Mouse (Mus musculus) layer of hippocampus, adult 2 months (tissue): ENCODE data around the gene Bcan. TPM values are rescaled to one million over a fixed set of nuclear protein-coding genes. Genes with fewer than 3 reads are reported as not detected.

Experiments used
- DNase-seq, 2 experiments: peaks; one replicate each; pipeline ENCODE4 v3.0.0; 2022; ENCODE audit warnings: low spot score in 2 of 2
- H3K27ac ChIP-seq: fragments of 200-600 bp; 2 replicates; pipeline ENCODE4 v1.8.1; 2022
- H3K4me3 ChIP-seq: fragments of 200-600 bp; 2 replicates; pipeline ENCODE4 v1.8.1; 2022; ENCODE audit warnings: mild to moderate bottlenecking
- CTCF ChIP-seq: fragments of 200-600 bp; conservative IDR thresholded peaks from 2 replicates; pipeline ENCODE4 v1.8.1; 2022; ENCODE audit warnings: antibody characterized with exemption, mild to moderate bottlenecking, moderate library complexity
- total RNA-seq, 2 experiments: library from RNA; stranded (reverse); gene quantifications; 2 replicates each; pipeline ENCODE4 v1.2.3; 2021

Gene Bcan
- total RNA-seq, 2 experiments from 2014 or later, result 309 to 328 TPM

DNA sequence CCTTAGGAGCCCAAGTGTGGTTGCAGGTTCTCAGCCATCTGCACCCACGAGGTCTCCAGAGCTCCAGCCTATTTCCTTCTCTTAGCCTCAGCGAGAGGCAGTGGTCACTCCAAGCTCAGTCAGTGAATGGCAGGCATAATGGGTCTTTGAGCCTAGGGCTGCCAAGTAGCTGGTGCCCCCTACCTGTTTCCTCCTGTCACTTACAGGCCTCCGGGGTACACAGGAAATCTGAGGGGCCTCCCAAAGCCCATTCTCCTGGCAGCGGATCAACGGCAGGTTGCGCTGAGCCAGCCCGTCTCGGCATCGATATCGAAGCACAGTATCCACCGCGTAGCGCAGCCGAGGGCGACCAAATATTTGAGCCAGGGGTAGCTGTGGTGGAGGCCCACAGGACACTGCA is 12.0 kb downstream of the Bcan start:
- no peak for TF ChIP-seq CTCF
- peak overlapping the region; percentile 32; the same call in 1 of the 2 replicates for H3K4me3 ChIP-seq
- H3K27ac ChIP-seq, result peak overlapping the region; percentile 15; the same call in 1 of the 2 replicates
- DNase-seq, result no peak

DNA sequence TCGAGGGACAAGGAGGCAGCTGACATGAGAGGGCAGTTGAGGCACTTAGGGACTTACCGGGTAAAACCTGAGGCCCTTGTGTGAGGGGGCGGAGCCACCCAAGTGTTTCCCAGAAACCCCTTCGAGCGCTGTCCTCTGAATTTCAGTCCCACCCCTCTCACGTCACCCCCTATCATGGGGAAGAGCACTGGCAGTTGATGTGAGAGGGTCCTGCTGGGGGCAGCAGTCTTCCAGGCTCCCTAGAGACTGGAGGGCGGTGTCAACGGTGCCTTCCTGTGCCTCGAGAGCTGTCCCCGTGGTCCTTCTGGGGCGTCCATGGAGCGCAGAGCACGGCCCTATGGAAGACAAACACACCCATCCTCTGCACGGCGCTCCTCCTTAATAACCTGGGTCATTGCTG is 12.4 kb downstream of the Bcan start:
- Histone ChIP-seq H3K4me3 (peak overlapping the region; percentile 32; the same call in 1 of the 2 replicates), H3K27ac (peak overlapping the region; percentile 15; the same call in 1 of the 2 replicates)
- no peak for DNase-seq
- no peak for TF ChIP-seq CTCF

DNA sequence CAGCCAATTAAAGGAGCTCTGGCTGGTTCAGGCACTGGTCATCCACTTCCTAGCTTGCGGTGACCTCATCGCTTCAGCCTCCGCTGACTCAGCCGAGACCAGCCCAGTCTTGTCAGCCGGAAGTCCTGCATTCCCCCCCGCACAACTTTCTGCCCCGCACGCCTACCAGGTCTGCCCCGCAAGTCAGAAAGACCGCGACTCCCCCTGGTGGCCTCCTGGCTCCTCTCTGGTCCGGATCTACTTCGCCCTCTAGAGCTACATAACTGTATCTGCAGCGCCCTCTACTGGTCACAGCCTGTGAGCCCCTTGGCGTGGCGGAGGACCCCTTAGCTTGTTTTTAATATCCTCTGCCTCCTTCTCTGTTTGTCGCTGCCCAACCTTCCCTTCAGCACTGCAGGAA is 13.2 kb downstream of the Bcan start:
- peak; percentile 96 for TF ChIP-seq CTCF
- peak; percentile 86 to 96 for DNase-seq
- Histone ChIP-seq H3K27ac (peak overlapping the region; percentile 15; the same call in 1 of the 2 replicates), H3K4me3 (peak overlapping the region; percentile 32; the same call in 1 of the 2 replicates)

DNA sequence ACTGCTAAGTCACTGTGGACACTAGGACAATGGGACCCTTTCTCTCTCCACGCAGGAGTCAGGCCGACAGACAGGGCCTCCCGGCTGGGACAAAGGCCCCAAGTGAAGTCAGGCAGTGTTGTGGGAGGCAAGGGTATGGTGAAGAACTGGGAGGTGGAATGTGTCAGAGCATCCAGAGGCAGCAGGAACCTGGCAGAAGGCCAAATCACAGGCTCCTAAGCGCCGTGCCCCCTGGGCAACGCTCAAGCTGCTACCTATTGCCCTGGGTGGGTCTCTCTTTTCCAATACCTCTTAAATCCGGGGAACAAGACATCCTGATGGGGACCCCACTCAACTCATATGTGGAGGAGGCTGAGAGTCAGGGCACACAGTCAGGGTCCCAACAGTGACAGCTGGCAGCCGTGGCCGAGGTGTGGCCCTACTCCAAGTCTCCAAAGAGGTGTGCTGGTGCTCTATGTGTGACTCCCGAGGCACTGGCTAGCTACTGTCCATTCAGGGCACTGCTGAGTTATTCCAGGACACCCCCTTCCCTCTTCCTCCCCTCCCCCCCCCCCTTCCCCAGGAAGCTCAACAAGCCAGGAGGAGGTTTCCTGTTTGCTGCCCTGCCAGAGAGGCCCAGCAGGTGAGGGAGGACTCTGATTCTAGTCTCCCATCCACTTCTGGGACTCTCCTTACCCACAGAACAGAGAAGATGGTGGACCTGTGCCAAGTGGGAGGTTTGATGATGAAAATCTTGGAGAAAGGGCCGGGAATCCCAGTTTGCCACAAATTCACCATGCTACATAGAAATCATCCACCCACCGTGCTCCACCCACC is 14.3 kb downstream of the Bcan start:
- H3K4me3 ChIP-seq, result no peak overlapping the region
- DNase-seq, result no peak
- TF ChIP-seq CTCF, result no peak
- H3K27ac ChIP-seq, result peak overlapping the region; percentile 53; the same call in 1 of the 2 replicates

DNA sequence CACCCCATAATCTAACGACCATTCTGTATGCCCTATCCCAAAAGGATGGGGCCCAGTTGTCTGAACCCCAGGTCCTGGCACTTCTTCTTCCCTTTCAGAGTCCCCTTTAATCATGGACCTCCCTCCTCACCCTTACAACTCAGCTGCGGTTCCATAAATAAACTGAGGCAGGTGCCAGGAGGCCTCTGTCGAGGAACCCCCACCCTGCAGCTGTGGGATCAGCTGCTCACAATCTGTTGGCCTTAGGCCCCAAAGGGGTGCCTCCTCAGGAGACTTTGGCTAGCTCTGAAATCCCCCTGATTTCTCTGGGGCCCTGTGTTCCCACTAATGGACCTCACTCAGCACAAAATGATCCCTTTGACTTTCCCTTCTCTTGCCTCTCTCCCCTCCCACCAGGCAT is 15.9 kb downstream of the Bcan start:
- H3K4me3 ChIP-seq, result no peak overlapping the region
- no peak for TF ChIP-seq CTCF
- no peak for DNase-seq
- no peak overlapping the region for H3K27ac ChIP-seq

DNA sequence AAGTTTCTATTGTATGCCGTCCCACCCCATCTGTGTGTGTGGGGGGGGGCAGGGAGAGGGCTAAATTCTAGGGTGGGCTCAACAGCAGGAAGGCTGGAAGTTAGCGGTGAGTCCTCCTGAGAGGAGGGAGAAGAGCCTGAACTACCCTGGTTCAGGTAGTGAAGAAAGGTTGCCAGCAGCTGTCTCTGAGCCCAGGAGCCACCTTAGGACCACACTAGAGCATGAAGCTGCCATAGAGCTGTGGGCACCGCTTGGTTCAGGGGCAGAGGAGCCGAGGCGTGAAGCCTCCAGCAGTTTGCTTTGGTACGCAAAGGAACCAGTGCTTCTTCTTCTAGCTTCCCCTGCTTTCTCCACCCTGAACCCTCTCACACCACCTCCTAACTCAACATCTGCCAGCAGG is 16.4 kb downstream of the Bcan start:
- Histone ChIP-seq H3K4me3 (no peak overlapping the region), H3K27ac (peak overlapping the region; percentile 28; the same call in 1 of the 2 replicates)
- TF ChIP-seq CTCF, result no peak
- DNase-seq, result no peak

DNA sequence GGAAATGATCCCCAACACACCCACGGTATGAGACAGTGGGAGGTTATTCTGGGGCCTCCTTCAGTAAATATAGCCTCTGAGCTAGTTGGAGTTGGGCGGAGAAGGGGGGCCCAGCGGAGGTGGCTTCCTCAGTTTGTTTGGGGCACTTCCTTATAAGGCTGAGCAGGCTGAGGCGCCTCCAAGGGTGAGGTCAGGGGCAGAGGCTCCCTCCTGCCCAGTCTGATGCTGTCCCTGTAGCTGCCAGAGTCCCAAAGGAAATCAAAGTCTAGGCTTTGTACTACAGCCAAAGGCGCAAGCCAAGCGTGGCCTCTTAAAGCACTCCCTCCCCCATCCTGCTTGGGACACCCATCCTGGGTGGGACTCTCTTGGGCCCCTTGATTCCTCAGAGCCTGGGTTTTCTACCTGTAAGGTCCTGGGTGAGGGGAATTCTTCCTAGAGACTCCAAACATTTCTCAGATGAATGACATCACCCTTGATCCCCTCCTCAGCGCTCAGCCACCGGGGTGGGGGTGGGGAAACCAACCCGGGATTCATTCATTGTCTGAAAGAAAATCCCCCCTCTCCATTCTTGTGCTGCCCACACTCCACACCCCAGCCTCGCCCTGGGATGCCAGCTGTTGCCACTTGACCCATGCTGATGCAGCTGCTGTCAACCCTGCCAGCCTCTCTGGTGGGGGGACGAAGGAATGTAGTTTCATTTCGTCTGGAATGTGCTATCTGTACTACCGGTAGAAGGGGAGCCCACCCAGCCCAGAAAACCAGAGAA is 17.0 kb downstream of the Bcan start:
- TF ChIP-seq CTCF, result no peak
- DNase-seq, result no peak
- H3K4me3 ChIP-seq, result no peak overlapping the region
- peak overlapping the region; percentile 78; the same call in 1 of the 2 replicates for H3K27ac ChIP-seq

DNA sequence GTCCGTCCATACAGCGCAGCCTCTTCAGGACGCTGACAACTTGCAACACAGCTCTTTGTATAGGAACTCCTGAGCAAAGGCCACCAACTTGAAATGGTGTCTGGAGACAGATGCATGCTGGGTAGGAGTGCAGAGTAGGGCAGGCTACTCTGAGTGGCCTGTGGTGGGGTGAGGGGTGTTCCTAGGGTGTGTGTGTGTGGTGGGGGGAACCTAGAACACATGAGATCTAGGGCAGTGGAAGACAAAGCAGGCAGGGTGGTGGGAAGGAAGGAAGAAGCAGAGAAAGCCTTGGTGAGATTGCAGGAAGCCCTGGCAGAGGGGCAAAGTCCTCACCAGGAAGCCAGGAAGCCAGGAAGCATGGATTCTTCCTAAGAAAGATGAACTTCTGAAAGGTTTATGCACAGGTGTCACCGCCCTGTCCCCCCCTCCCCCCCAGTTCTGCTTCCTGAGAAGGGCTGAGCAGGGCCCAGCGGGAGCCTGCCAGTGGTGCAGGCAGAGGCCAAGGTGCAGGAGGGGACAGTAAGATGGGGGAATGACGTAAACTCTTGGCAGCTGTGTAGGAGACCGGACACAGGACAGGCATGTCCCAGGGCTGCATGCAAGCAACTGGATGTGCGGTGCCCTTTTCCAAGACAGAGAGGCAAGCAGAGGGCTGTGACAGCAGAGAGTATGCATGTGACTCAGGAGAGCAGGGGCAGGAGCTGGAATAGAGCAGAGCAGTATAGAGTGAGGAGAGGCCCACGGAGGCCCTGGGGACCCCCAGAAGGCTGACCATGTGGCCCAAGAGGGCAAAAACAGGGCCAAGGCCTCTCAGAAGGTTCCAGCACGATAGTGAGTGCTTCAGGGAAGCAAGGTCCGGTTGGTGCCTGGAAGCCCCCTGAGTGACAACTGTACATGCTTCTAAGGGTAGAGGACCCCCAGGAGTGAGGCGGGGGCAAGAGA is 17.9 kb downstream of the Bcan start:
- Histone ChIP-seq H3K4me3 (no peak overlapping the region), H3K27ac (peak overlapping the region; percentile 78; the same call in 1 of the 2 replicates)
- no peak for DNase-seq
- no peak for TF ChIP-seq CTCF

DNA sequence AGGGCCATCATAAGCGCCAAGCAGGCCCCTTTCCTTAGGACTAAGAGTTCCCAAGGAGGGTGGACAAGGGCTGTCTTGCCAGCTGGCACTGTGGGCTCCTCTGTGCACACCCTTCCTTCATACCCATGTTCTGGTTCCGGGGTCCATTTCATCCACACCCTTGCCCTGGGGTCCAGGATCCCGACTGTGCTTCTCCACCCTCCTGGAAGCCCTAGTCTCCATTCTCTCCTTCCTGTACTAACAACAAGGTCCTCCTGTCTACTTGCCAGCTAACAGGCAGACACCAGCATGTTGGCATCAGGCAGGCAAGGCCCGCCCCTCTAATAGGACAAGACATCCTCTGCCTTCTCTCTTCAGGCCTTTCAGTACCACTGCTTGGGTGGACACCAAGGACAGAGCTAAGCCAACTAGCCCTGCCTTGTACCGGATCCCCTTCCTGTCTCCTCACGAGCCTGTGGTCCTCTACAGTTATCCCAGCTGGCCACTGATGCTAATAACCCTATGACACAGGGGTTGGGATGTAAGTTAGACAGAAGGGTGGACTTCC is 18.7 kb downstream of the Bcan start:
- DNase-seq, result no peak
- Histone ChIP-seq H3K27ac (no peak overlapping the region; the same call in 1 of the 2 replicates), H3K4me3 (no peak overlapping the region)
- no peak for TF ChIP-seq CTCF

DNA sequence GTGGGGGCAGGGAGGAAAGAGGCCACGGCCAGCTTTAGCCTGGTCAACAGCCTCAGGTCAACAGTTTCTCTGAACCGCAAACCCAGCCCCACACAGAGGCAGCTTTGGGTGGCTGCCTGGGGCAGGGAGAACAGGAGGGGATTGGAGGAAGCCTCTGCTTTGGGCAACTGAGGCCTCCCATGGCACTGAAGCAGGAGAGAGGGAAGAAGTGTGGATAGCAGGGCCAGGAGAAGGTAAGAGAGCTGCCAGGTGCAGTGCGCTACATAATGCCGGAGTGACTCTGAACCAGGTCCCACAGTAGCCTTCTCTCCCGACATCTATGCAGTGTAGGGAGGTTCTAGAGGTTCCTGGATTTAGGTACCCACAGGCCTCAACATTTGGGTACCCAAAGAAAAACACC is 19.3 kb downstream of the Bcan start:
- Histone ChIP-seq H3K27ac (no peak overlapping the region), H3K4me3 (no peak overlapping the region)
- DNase-seq, result no peak
- TF ChIP-seq CTCF, result no peak

DNA sequence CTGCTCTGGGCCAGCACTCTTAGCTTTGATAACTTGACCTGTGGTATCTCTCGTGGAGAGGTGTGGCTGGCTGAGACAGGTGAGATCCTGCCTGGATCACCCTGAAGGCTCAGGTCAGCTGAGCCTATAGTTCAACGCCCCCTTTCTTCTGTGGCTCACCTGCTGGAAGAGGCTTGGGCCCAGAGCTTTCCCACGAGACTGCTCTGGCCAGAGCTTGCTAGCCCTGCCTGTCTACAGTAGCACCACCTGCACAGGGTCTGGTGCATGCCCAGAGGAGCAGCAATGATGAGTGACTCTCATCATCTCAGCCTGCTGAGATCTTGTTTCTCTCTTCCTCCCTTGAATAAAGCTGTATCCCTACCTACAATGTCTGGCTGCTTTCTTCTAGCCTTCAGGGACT is 19.9 kb downstream of the Bcan start:
- no peak overlapping the region for H3K4me3 ChIP-seq
- no peak overlapping the region for H3K27ac ChIP-seq
- no peak for TF ChIP-seq CTCF
- no peak for DNase-seq

DNA sequence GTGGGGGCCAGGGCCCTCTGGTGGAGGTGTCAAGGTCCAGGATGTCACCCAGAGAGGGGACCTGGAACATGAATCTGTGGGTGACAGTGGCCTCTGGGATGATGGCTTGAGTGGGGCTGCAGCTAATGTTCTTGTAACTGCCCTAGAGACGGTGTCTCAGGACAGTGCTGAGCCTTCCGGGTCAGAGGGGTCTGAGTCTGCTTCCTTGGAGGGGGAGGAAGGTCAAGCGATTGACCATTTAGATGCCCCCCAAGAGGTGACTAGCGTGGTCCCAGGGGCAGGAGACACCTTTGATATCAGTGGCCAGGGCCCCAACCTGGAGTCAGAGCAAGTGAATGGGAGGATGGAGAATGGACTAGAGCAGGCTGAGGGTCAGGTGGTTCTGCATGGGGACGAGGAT is 20.5 kb downstream of the Bcan start:
- Histone ChIP-seq H3K27ac (no peak overlapping the region), H3K4me3 (no peak overlapping the region)
- no peak for TF ChIP-seq CTCF
- DNase-seq, result no peak
